Mouse (Mus musculus): ENCODE measurements around the gene Fam57b. TPM values are rescaled to one million over a fixed set of nuclear protein-coding genes. Genes with fewer than 3 reads are reported as not detected.

The Fam57b gene
- polyA plus RNA-seq, 1 experiment = 9.8 TPM

DNA sequence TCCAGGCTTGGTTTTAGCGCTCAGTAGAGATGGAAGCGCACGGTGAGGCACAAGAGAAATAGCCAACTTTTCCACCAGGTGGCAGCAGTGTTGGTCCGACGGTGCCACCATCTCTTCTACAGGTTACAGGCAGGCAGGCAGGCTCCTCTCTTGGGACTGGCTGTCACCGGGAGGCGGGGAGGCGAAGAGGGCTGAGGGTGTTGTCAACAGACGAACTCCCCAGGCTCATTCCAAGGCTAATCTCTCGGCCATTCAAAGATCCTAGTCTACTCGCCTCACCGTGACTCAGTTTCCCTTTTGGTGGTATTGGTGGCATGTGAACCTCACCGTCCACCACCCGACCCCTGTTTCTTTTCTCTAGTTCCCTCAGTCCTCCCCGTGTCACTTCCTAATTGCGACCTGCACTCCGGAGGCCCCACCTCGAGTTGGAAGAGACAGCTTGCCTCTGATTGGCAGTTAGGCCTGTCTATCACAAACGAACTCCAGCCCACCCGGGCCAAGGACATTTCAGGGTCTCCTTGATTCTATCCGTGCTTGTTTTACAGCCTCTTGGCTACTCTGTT is 34.6 kb downstream of the Fam57b start:
- peak; percentile 77; the same call in 1 of the 2 replicates for TF ChIP-seq CTCF (IDR thresholded peaks at IDR 0.05; ENCODE audit: control insufficient read depth, insufficient read depth, insufficient replicate concordance, low read depth, low read length)
- no peak for TF ChIP-seq POLR2A (IDR thresholded peaks at IDR 0.05; ENCODE audit: control insufficient read depth, low read depth, low read length)
- H3K36me3 ChIP-seq (ENCODE audit: control insufficient read depth, insufficient read depth, low read length) = no peaks in the 10 kb centered on the region
- peaks cover 15% of the 10 kb centered on the region for H3K4me1 ChIP-seq (ENCODE audit: control insufficient read depth, insufficient read depth, low read length)
- H3K4me3 ChIP-seq (ENCODE audit: control insufficient read depth, low read depth, low read length) = peak overlapping the region; percentile 72
- H3K27ac ChIP-seq (ENCODE audit: control insufficient read depth, insufficient read depth, low read depth, low read length) = no peak overlapping the region
- no peaks in the 10 kb centered on the region; the same call in 1 of the 2 replicates for H3K27me3 ChIP-seq (ENCODE audit: control insufficient read depth, insufficient read depth, low read length)

DNA sequence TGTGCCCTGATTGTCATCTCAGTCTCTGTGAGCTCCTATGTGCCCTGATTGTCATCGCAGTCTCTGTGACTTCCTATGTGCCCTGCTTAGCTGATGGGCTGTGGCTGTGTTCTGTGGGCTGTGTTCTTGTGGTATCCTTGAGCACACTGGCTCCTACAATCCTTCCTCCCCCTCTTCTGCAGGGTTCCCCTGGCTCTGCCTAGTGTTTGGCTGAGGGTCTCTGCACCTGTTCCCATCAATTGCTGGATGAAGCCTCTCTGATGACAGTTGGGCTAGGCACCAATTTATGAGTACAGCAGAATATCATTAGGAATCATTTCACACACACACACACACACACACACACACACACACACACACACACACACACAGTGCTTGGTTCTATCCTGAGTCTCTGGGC is 35.8 kb downstream of the Fam57b start:
- TF ChIP-seq POLR2A (IDR thresholded peaks at IDR 0.05; ENCODE audit: control insufficient read depth, low read depth, low read length) (no peak), CTCF (IDR thresholded peaks at IDR 0.05; ENCODE audit: control insufficient read depth, insufficient read depth, insufficient replicate concordance, low read depth, low read length) (no peak)
- Histone ChIP-seq H3K36me3 (ENCODE audit: control insufficient read depth, insufficient read depth, low read length) (no peaks in the 10 kb centered on the region), H3K27ac (ENCODE audit: control insufficient read depth, insufficient read depth, low read depth, low read length) (no peak overlapping the region), H3K4me1 (ENCODE audit: control insufficient read depth, insufficient read depth, low read length) (peaks cover 15% of the 10 kb centered on the region), H3K4me3 (ENCODE audit: control insufficient read depth, low read depth, low read length) (no peak overlapping the region), H3K27me3 (ENCODE audit: control insufficient read depth, insufficient read depth, low read length) (no peaks in the 10 kb centered on the region; the same call in 1 of the 2 replicates)

GRCm38 (mm10) chr7:126843276-126843675 is 45.8 kb downstream of the Fam57b start:
- Histone ChIP-seq H3K4me1 (ENCODE audit: control insufficient read depth, insufficient read depth, low read length) (peaks cover 9% of the 10 kb centered on the region), H3K36me3 (ENCODE audit: control insufficient read depth, insufficient read depth, low read length) (no peaks in the 10 kb centered on the region), H3K27ac (ENCODE audit: control insufficient read depth, insufficient read depth, low read depth, low read length) (no peak overlapping the region), H3K27me3 (ENCODE audit: control insufficient read depth, insufficient read depth, low read length) (no peaks in the 10 kb centered on the region), H3K4me3 (ENCODE audit: control insufficient read depth, low read depth, low read length) (no peak overlapping the region)
- TF ChIP-seq CTCF (IDR thresholded peaks at IDR 0.05; ENCODE audit: control insufficient read depth, insufficient read depth, insufficient replicate concordance, low read depth, low read length) = no peak
- no peak for TF ChIP-seq POLR2A (IDR thresholded peaks at IDR 0.05; ENCODE audit: control insufficient read depth, low read depth, low read length)

GRCm38 (mm10) chr7:126845516-126845915 is 48.0 kb downstream of the Fam57b start:
- Histone ChIP-seq H3K4me1 (ENCODE audit: control insufficient read depth, insufficient read depth, low read length) (peaks cover 19% of the 10 kb centered on the region), H3K27me3 (ENCODE audit: control insufficient read depth, insufficient read depth, low read length) (no peaks in the 10 kb centered on the region), H3K27ac (ENCODE audit: control insufficient read depth, insufficient read depth, low read depth, low read length) (no peak overlapping the region), H3K4me3 (ENCODE audit: control insufficient read depth, low read depth, low read length) (no peak overlapping the region), H3K36me3 (ENCODE audit: control insufficient read depth, insufficient read depth, low read length) (no peaks in the 10 kb centered on the region)
- TF ChIP-seq CTCF (IDR thresholded peaks at IDR 0.05; ENCODE audit: control insufficient read depth, insufficient read depth, insufficient replicate concordance, low read depth, low read length) (no peak), POLR2A (IDR thresholded peaks at IDR 0.05; ENCODE audit: control insufficient read depth, low read depth, low read length) (no peak)

DNA sequence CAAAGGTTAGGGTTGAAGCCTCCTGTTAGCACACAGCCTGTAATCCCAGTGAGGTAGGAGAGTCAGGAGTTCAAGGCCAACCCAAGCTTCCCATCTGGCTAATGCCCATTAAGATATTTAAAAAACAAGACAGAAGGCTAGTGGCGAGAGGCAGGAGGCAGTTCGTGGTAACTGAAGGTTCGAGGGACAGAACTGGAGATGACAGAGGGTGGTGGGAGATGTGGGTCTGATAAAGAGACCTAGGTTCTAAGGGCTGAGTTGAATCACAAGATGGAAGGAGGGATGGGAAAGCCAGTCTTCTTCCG is 49.6 kb downstream of the Fam57b start, which contains the start of gene Doc2a:
Gene Doc2a (plus strand): TSS at position 301 of the 305 bp plus-strand sequence.
- Histone ChIP-seq H3K4me3 (ENCODE audit: control insufficient read depth, low read depth, low read length) (peak within 1 kb of the TSS; percentile 46), H3K4me1 (ENCODE audit: control insufficient read depth, insufficient read depth, low read length) (peaks cover 21% of the 10 kb centered on the region), H3K27me3 (ENCODE audit: control insufficient read depth, insufficient read depth, low read length) (no peaks in the 10 kb centered on the region), H3K36me3 (ENCODE audit: control insufficient read depth, insufficient read depth, low read length) (no peaks in the 10 kb centered on the region), H3K27ac (ENCODE audit: control insufficient read depth, insufficient read depth, low read depth, low read length) (no peak within 1 kb of the TSS)
- TF ChIP-seq CTCF (IDR thresholded peaks at IDR 0.05; ENCODE audit: control insufficient read depth, insufficient read depth, insufficient replicate concordance, low read depth, low read length) (no peak), POLR2A (IDR thresholded peaks at IDR 0.05; ENCODE audit: control insufficient read depth, low read depth, low read length) (no peak)

DNA sequence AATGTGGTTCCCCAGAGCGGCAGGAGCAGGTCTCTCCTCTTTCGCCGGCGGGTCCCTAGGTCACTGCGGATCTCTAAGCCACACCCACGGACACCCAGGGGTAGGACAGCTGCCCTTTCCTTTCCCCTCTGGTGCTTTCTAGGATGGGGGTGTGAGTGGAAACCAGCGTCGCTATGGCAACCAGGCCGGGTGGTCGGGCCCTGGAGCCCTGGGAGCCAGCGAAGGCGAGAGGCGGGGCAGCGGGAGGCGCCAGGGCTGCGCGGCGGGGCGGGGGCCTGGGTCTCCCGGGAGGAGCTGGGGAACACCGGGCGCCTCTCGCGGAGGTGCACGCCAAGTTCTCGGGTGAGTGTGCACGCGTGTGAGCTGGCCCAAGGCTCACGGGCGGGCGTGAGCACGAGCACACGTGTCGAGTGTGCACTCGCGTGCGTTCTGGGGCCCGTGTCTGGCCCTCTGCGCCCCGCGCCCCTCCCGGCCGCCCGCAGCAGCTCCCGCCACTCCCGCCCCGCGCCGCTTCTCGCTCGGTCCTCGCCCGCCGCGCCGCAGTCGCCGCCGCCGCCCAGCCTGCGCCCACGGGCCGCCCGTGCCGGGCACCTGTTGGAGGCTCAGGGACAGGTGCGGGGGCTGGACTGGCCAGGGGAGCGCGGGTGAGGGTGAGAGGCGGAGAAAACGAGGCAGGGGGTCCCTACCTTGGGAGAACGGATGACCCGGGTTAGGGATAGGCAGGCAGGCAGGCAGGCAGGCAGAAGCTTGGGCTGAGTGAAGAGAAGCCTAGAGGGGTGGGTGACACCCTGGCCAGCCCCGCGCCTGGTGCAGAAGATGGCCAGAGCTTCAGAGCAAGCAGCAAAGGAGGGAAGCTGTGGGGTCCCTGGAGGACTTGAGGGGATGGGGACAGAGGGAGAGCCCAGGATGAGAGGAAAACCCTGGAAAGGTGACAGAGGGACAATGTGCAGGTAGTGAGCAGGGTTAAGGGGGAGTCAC is 50.2 kb downstream of the Fam57b start:
- H3K27ac ChIP-seq (ENCODE audit: control insufficient read depth, insufficient read depth, low read depth, low read length) = no peak overlapping the region
- peak overlapping the region; percentile 46 for H3K4me3 ChIP-seq (ENCODE audit: control insufficient read depth, low read depth, low read length)
- H3K4me1 ChIP-seq (ENCODE audit: control insufficient read depth, insufficient read depth, low read length) = peaks cover 21% of the 10 kb centered on the region
- TF ChIP-seq POLR2A (IDR thresholded peaks at IDR 0.05; ENCODE audit: control insufficient read depth, low read depth, low read length) (no peak), CTCF (IDR thresholded peaks at IDR 0.05; ENCODE audit: control insufficient read depth, insufficient read depth, insufficient replicate concordance, low read depth, low read length) (no peak)
- H3K27me3 ChIP-seq (ENCODE audit: control insufficient read depth, insufficient read depth, low read length) = no peaks in the 10 kb centered on the region
- no peaks in the 10 kb centered on the region for H3K36me3 ChIP-seq (ENCODE audit: control insufficient read depth, insufficient read depth, low read length)

GRCm38 (mm10) chr7:126848794-126849193 is 51.3 kb downstream of the Fam57b start:
- Histone ChIP-seq H3K27me3 (ENCODE audit: control insufficient read depth, insufficient read depth, low read length) (no peaks in the 10 kb centered on the region), H3K4me3 (ENCODE audit: control insufficient read depth, low read depth, low read length) (no peak overlapping the region), H3K27ac (ENCODE audit: control insufficient read depth, insufficient read depth, low read depth, low read length) (no peak overlapping the region), H3K4me1 (ENCODE audit: control insufficient read depth, insufficient read depth, low read length) (peaks cover 21% of the 10 kb centered on the region), H3K36me3 (ENCODE audit: control insufficient read depth, insufficient read depth, low read length) (no peaks in the 10 kb centered on the region)
- TF ChIP-seq POLR2A (IDR thresholded peaks at IDR 0.05; ENCODE audit: control insufficient read depth, low read depth, low read length) (no peak), CTCF (IDR thresholded peaks at IDR 0.05; ENCODE audit: control insufficient read depth, insufficient read depth, insufficient replicate concordance, low read depth, low read length) (no peak)

All from testis, adult 2 months (tissue).